Comparison of ENCODE assay signal across 9 mouse cellular contexts in the genomic region with DNA sequence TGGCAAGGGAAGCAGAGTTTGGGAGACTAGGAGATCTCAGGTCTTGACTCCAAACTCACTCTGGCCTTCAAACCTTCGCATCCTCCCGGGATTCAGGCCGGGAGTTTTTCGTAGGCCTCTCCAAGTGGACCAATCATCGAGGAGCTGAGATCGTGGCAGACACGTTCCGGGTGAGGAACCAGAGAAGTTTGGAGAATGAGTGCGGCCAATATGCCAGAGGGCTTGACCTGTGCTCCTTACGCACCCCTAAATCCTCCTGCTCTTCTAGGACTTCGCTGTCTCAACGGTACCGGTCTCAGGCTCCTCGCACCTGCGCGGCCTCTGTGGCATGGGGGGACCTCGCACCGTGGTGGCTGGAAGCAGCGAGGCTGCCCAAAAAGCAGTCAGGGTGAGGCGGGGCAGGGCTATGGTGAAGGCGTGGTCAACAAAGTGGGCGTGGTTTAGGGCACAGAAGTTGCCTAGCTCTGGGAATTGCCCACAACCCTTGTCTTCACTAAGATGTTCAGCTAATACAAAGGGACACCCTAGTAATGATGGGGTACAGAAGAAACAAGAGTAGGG. TPM values are rescaled to one million over a fixed set of nuclear protein-coding genes. Genes with fewer than 3 reads are reported as not detected.
A peak's percentile ranks its signal among the peaks of the same experiment; 100 is the strongest.
DNase-seq lines count a peak whose midpoint lies in the region; ATAC-seq lines count a peak whose summit lies in the region.
"Had no signal": no experiment of that assay in that cellular context is flagged by ENCODE, and none has a peak within 500 bp of the region (broad histone marks: within the 10 kb centered on the region; RNA-seq: fewer than 3 reads in every experiment).

No protein-coding gene starts in this region.

- H3K36me3 ChIP-seq in embryonic facial prominence, embryonic 15.5 days = peaks cover 41% of the 10 kb centered on the region
- H3K36me3 ChIP-seq in intestine, embryonic 16.5 days (ENCODE audit: control insufficient read depth, insufficient read depth, low read length) = peaks cover 14% of the 10 kb centered on the region

- peaks cover 12% of the 10 kb centered on the region; the same call in 1 of the 2 replicates for H3K27me3 ChIP-seq in embryonic facial prominence, embryonic 15.5 days
- no peaks in the 10 kb centered on the region for H3K27me3 ChIP-seq in intestine, embryonic 16.5 days (replicated peaks; ENCODE audit: control insufficient read depth, insufficient read depth, low read length)

- 56% methylated on average over 22 of the region's 22 CpGs for WGBS in embryonic facial prominence, embryonic 15.5 days
- 57% methylated on average over 22 of the region's 22 CpGs for WGBS in intestine, embryonic 16.5 days

- H3K4me3 ChIP-seq in embryonic facial prominence, embryonic 15.5 days (replicated peaks) = peak overlapping the region; percentile 74
- peak overlapping the region; percentile 72; the same call in 1 of the 2 replicates for H3K4me3 ChIP-seq in intestine, embryonic 16.5 days (ENCODE audit: low read length)

- ATAC-seq in embryonic facial prominence, embryonic 15.5 days (ENCODE audit: insufficient number of reproducible peaks, low FRiP score, low TSS enrichment, low read depth) = no peak
- ATAC-seq in intestine, embryonic 16.5 days = no peak

- H3K4me1 ChIP-seq in embryonic facial prominence, embryonic 15.5 days = peaks cover 46% of the 10 kb centered on the region
- H3K4me1 ChIP-seq in intestine, embryonic 16.5 days (ENCODE audit: control insufficient read depth, insufficient read depth, low read length) = peaks cover 38% of the 10 kb centered on the region

- H3K9me3 ChIP-seq in embryonic facial prominence, embryonic 15.5 days (replicated peaks) = no peaks in the 10 kb centered on the region
- H3K9me3 ChIP-seq in intestine, embryonic 16.5 days (ENCODE audit: control insufficient read depth, low read length) = no peaks in the 10 kb centered on the region

- intact Hi-C loops in left cerebral cortex, postnatal 14 days (cut with DNase I) = no loop called here

- peak overlapping the region; percentile 81; the same call in 1 of the 2 replicates for H3K9ac ChIP-seq in embryonic facial prominence, embryonic 15.5 days
- peak overlapping the region; percentile 84; the same call in 1 of the 2 replicates for H3K9ac ChIP-seq in intestine, embryonic 16.5 days (ENCODE audit: low read depth, low read length)

- peak overlapping the region; percentile 79 for H3K4me2 ChIP-seq in embryonic facial prominence, embryonic 15.5 days (replicated peaks)
- peak overlapping the region; percentile 67 for H3K4me2 ChIP-seq in intestine, embryonic 16.5 days (ENCODE audit: low read depth, low read length)

- DNase-seq in gastrocnemius, postnatal 25 days = peak; percentile 20
- no peak for DNase-seq in gastrocnemius, adult 8-10 months (ENCODE audit: low spot score in 2 of 2)
- peak; percentile 47 for DNase-seq in lung, postnatal 14 days
- no peak for DNase-seq in layer of hippocampus, postnatal 10 days (ENCODE audit: low spot score in 2 of 2)
- DNase-seq in retina, postnatal 1 day = no peak
- DNase-seq in left cerebral cortex, postnatal 14 days (ENCODE audit: low spot score in 2 of 2) = no peak

- H3K27ac ChIP-seq in embryonic facial prominence, embryonic 15.5 days (replicated peaks) = 0 out of 2 replicates have a peak overlapping the region, but pooled peaks have one; percentile 95
- H3K27ac ChIP-seq in intestine, embryonic 16.5 days (ENCODE audit: low read length) = no peak overlapping the region

RNA-seq across cellular contexts. Expression of a gene that starts 2.0 kb away (rescaled TPM):
- total RNA-seq in gastrocnemius, postnatal 25 days (2021) = 10 to 100 TPM; 11.1 to 13.3 TPM
- 1 to 10 TPM; 4.3 to 6.2 (median 5.1) TPM for total RNA-seq in gastrocnemius, adult 8-10 months (2022)
- polyA plus RNA-seq in embryonic facial prominence, embryonic 15.5 days (2015; fragmentation: Nextera tagmentation; extraction: Ambion mirVana) = 319 and 347 TPM in 2 replicates
- 146 and 170 TPM in 2 replicates for polyA plus RNA-seq in intestine, embryonic 16.5 days (2015; fragmentation: Nextera tagmentation; extraction: Ambion mirVana)
- total RNA-seq in layer of hippocampus, postnatal 10 days (2021) = 10 to 100 TPM; 47.3 to 59.0 TPM
- 10 to 100 TPM; 16.9 to 19.4 TPM for total RNA-seq in left cerebral cortex, postnatal 14 days (2021)

RNA-seq across cellular contexts. Expression of a gene that starts 4.4 kb away (rescaled TPM):
- total RNA-seq in gastrocnemius, postnatal 25 days (2021) = not detected
- total RNA-seq in gastrocnemius, adult 8-10 months (2022) = not detected
- 98.5 and 131 TPM in 2 replicates for polyA plus RNA-seq in embryonic facial prominence, embryonic 15.5 days (2015; fragmentation: Nextera tagmentation; extraction: Ambion mirVana)
- 0.24 TPM in 1 of 2 replicates, not detected in the other for polyA plus RNA-seq in intestine, embryonic 16.5 days (2015; fragmentation: Nextera tagmentation; extraction: Ambion mirVana)
- not detected for total RNA-seq in layer of hippocampus, postnatal 10 days (2021)
- total RNA-seq in left cerebral cortex, postnatal 14 days (2021) = not detected
- total RNA-seq: heart, postnatal 14 days had no signal

RNA-seq across cellular contexts. Expression of a gene that starts 5.2 kb away (rescaled TPM):
- not detected for total RNA-seq in gastrocnemius, postnatal 25 days (2021)
- total RNA-seq in gastrocnemius, adult 8-10 months (2022) = not detected
- polyA plus RNA-seq in embryonic facial prominence, embryonic 15.5 days (2015; fragmentation: Nextera tagmentation; extraction: Ambion mirVana) = 1.1 and 1.4 TPM in 2 replicates
- 0.37 and 0.40 TPM in 2 replicates for polyA plus RNA-seq in intestine, embryonic 16.5 days (2015; fragmentation: Nextera tagmentation; extraction: Ambion mirVana)
- total RNA-seq in layer of hippocampus, postnatal 10 days (2021) = not detected
- total RNA-seq in left cerebral cortex, postnatal 14 days (2021) = not detected

RNA-seq across cellular contexts. Expression of a gene that starts 11.1 kb away (rescaled TPM):
- total RNA-seq in gastrocnemius, postnatal 25 days (2021) = 10 to 100 TPM; 12.4 to 18.6 TPM
- total RNA-seq in gastrocnemius, adult 8-10 months (2022) = 1 to 10 TPM; 5.2 to 9.0 (median 6.6) TPM
- polyA plus RNA-seq in embryonic facial prominence, embryonic 15.5 days (2015; fragmentation: Nextera tagmentation; extraction: Ambion mirVana) = 324 and 329 TPM in 2 replicates
- 405 and 416 TPM in 2 replicates for polyA plus RNA-seq in intestine, embryonic 16.5 days (2015; fragmentation: Nextera tagmentation; extraction: Ambion mirVana)
- total RNA-seq in layer of hippocampus, postnatal 10 days (2021) = 10 to 100 TPM; 19.3 to 19.6 TPM
- 10 to 100 TPM; 10.1 to 13.8 TPM for total RNA-seq in left cerebral cortex, postnatal 14 days (2021)

RNA-seq across cellular contexts. Expression of a gene that starts 14.3 kb away (rescaled TPM):
- under 1 TPM; 0.67 to 0.72 TPM for total RNA-seq in gastrocnemius, postnatal 25 days (2021)
- not detected for total RNA-seq in gastrocnemius, adult 8-10 months (2022)
- polyA plus RNA-seq in embryonic facial prominence, embryonic 15.5 days (2015; fragmentation: Nextera tagmentation; extraction: Ambion mirVana) = 3.6 and 5.4 TPM in 2 replicates
- 3.6 and 4.4 TPM in 2 replicates for polyA plus RNA-seq in intestine, embryonic 16.5 days (2015; fragmentation: Nextera tagmentation; extraction: Ambion mirVana)
- 1 to 10 TPM in 1 of 2 experiments, under 1 TPM in 1; 0.91 to 1.4 TPM for total RNA-seq in layer of hippocampus, postnatal 10 days (2021)
- total RNA-seq in left cerebral cortex, postnatal 14 days (2021) = under 1 TPM; 0.59 to 0.75 TPM

Comparison
In these comparisons a context has a peak if more than half of its experiments do, and no peak if none do; other contexts are left out.
1. DNase-seq: peak in gastrocnemius, postnatal 25 days (single experiment) and lung, postnatal 14 days (single experiment); none in gastrocnemius, adult 8-10 months (0 of 2), layer of hippocampus, postnatal 10 days (0 of 2), retina, postnatal 1 day (single experiment) and left cerebral cortex, postnatal 14 days (0 of 2).